Mouse (Mus musculus): ENCODE measurements around the gene Batf. TPM values are rescaled to one million over a fixed set of nuclear protein-coding genes. Genes with fewer than 3 reads are reported as not detected.

The Batf gene
- polyA plus RNA-seq, 1 experiment from 2014 or later, result 8.3 TPM

GRCm38 (mm10) chr12:85747343-85747742, 60.9 kb downstream of the Batf start:
- ATAC-seq (ENCODE audit: low read depth) (no peak), DNase-seq (ENCODE audit: low spot score) (no peak)
- H3K4me3 ChIP-seq (ENCODE audit: low read depth, low read length), result peak overlapping the region; percentile 53; the same call in 1 of the 2 replicates
- 0 out of 2 replicates have a peak, but pooled peaks cover 7% of the 10 kb centered on the region for H3K4me1 ChIP-seq (ENCODE audit: control insufficient read depth, insufficient read depth, low read length)
- H3K27ac ChIP-seq (replicated peaks; ENCODE audit: low read depth, low read length), result no peak overlapping the region
- H3K9me3 ChIP-seq (ENCODE audit: control insufficient read depth, low read length), result no peaks in the 10 kb centered on the region
- H3K36me3 ChIP-seq (ENCODE audit: control insufficient read depth, insufficient read depth, low read length), result no peaks in the 10 kb centered on the region
- H3K27me3 ChIP-seq (replicated peaks; ENCODE audit: control insufficient read depth, insufficient read depth, low read length), result no peaks in the 10 kb centered on the region
- WGBS, result 93% methylated on average over 10 of the region's 10 CpGs
- H3K9ac ChIP-seq (ENCODE audit: low read depth, low read length), result no peak overlapping the region
- H3K4me2 ChIP-seq (ENCODE audit: low read depth, low read length), result peak overlapping the region; percentile 99; the same call in 1 of the 2 replicates

GRCm38 (mm10) chr12:85749861-85750260, 63.4 kb downstream of the Batf start:
- Histone ChIP-seq H3K36me3 (ENCODE audit: control insufficient read depth, insufficient read depth, low read length) (no peaks in the 10 kb centered on the region), H3K4me3 (ENCODE audit: low read depth, low read length) (no peak overlapping the region), H3K27ac (replicated peaks; ENCODE audit: low read depth, low read length) (no peak overlapping the region), H3K4me2 (ENCODE audit: low read depth, low read length) (no peak overlapping the region), H3K9ac (ENCODE audit: low read depth, low read length) (no peak overlapping the region), H3K27me3 (replicated peaks; ENCODE audit: control insufficient read depth, insufficient read depth, low read length) (no peaks in the 10 kb centered on the region), H3K4me1 (ENCODE audit: control insufficient read depth, insufficient read depth, low read length) (0 out of 2 replicates have a peak, but pooled peaks cover 7% of the 10 kb centered on the region), H3K9me3 (ENCODE audit: control insufficient read depth, low read length) (no peaks in the 10 kb centered on the region)
- ATAC-seq (ENCODE audit: low read depth) (no peak), DNase-seq (ENCODE audit: low spot score) (no peak)
- 83% methylated on average over 9 of the region's 9 CpGs for WGBS

DNA sequence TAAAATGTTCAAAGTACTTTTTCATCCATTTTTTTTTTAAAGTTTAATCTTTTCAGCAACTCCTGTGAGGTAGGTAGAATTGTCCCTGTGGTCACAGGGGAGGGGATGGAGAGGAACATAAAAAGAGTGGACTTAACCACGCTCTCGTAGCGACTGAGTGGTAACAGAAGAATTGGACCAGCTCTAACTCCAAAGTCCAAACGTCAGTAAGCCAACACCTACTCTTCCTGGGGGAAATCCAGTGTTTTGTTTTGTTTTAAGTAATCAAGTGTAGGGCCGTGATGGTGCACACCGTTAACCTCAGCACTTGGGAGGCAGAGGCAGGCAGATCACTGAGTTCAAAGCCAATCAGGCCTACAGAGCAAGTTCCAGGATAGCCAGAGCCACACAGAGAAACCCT, 65.6 kb downstream of the Batf start:
- Histone ChIP-seq H3K4me1 (ENCODE audit: control insufficient read depth, insufficient read depth, low read length) (0 out of 2 replicates have a peak, but pooled peaks cover 2% of the 10 kb centered on the region), H3K4me3 (ENCODE audit: low read depth, low read length) (no peak overlapping the region), H3K36me3 (ENCODE audit: control insufficient read depth, insufficient read depth, low read length) (no peaks in the 10 kb centered on the region), H3K4me2 (ENCODE audit: low read depth, low read length) (no peak overlapping the region), H3K27ac (replicated peaks; ENCODE audit: low read depth, low read length) (no peak overlapping the region), H3K27me3 (replicated peaks; ENCODE audit: control insufficient read depth, insufficient read depth, low read length) (no peaks in the 10 kb centered on the region), H3K9me3 (ENCODE audit: control insufficient read depth, low read length) (no peaks in the 10 kb centered on the region), H3K9ac (ENCODE audit: low read depth, low read length) (no peak overlapping the region)
- ATAC-seq (ENCODE audit: low read depth) (no peak), DNase-seq (ENCODE audit: low spot score) (no peak)
- WGBS, result 81% methylated on average over 6 of the region's 6 CpGs

DNA sequence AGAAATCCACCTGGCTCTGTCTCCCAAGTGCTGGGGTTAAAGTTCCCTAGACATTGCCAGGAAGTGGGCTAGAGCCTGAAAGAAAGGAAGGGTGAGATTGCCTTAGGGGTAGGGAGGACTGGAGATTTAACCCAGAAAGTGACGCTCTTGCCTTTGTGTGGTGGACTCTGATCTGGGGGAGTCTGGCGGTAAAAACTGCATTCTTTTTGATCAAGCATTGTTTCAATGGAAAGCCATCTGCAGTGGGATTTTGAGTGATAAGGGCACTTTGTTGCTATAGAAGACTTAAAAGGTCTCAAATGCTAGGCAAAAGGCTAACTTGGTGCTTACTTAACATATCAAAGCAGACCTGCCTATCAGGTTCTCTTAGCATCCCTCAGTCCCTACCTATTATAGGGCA, 66.8 kb downstream of the Batf start:
- no peak for ATAC-seq (ENCODE audit: low read depth)
- 53% methylated on average over 2 of the region's 2 CpGs for WGBS

DNA sequence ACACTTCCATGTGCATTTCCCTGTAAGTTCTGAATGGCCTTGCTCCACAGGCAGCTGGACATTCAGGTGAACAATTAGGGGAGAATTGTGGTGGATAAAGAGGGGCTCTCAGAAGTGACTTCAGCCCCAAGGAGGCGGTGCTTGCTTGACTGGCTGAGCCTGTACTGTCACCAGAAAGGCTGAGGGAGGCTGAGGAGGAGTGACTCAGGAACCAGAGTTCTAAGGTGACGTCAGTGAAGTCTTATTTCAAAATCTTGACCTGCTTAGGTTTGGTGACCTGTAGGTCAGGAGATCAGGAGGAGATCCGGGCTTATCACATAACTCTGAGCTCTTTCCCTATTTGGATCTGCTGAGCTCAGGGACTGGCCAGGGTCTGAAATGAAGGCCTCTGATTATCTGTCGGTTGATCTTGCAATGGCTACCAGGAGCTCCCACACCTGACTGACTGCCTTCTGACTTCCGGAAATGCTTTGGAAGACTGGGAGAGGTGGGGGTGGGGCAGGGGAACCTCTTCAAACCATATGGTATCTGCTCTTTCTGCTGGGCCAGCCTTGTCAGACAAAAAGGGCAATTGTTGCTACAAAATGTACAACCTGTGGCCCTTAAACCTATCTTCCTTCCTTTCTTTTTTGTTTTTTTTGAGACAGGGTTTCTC, 68.3 kb downstream of the Batf start:
- Histone ChIP-seq H3K27me3 (replicated peaks; ENCODE audit: control insufficient read depth, insufficient read depth, low read length) (no peaks in the 10 kb centered on the region), H3K4me3 (ENCODE audit: low read depth, low read length) (no peak overlapping the region), H3K4me1 (ENCODE audit: control insufficient read depth, insufficient read depth, low read length) (no peaks in the 10 kb centered on the region), H3K27ac (replicated peaks; ENCODE audit: low read depth, low read length) (no peak overlapping the region), H3K36me3 (ENCODE audit: control insufficient read depth, insufficient read depth, low read length) (no peaks in the 10 kb centered on the region), H3K4me2 (ENCODE audit: low read depth, low read length) (no peak overlapping the region), H3K9me3 (ENCODE audit: control insufficient read depth, low read length) (no peaks in the 10 kb centered on the region), H3K9ac (ENCODE audit: low read depth, low read length) (no peak overlapping the region)
- DNase-seq (ENCODE audit: low spot score) (no peak), ATAC-seq (ENCODE audit: low read depth) (no peak)
- WGBS, result 54% methylated on average over 5 of the region's 5 CpGs

More for the DNA sequence above, 66.8 kb downstream of the Batf start:
- Histone ChIP-seq H3K4me2 (ENCODE audit: low read depth, low read length) (no peak overlapping the region), H3K9ac (ENCODE audit: low read depth, low read length) (no peak overlapping the region), H3K9me3 (ENCODE audit: control insufficient read depth, low read length) (no peaks in the 10 kb centered on the region), H3K4me1 (ENCODE audit: control insufficient read depth, insufficient read depth, low read length) (no peaks in the 10 kb centered on the region), H3K27me3 (replicated peaks; ENCODE audit: control insufficient read depth, insufficient read depth, low read length) (no peaks in the 10 kb centered on the region), H3K4me3 (ENCODE audit: low read depth, low read length) (no peak overlapping the region), H3K36me3 (ENCODE audit: control insufficient read depth, insufficient read depth, low read length) (no peaks in the 10 kb centered on the region), H3K27ac (replicated peaks; ENCODE audit: low read depth, low read length) (no peak overlapping the region)
- DNase-seq (ENCODE audit: low spot score), result no peak

DNA sequence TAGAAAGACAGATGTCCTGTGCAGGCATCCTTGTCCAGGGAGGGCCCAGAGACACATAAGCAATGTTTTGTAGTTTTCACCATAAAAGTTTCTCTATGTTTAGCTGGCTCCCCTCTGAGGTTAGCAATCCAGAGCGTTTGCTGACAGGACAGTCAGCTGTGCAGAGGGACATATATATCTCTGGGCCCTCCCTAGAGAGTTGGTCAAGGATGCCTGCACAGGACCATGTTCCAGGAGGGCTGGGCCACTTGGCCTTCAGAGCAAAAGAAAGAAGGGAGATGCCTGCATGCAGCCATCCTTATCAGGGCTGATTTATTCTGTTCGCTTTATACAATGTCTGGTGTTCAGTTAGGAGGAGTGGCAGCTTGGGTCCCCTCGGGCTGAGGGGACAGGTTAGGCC, 70.0 kb downstream of the Batf start:
- Histone ChIP-seq H3K4me3 (ENCODE audit: low read depth, low read length) (no peak overlapping the region), H3K9ac (ENCODE audit: low read depth, low read length) (no peak overlapping the region), H3K4me2 (ENCODE audit: low read depth, low read length) (no peak overlapping the region), H3K36me3 (ENCODE audit: control insufficient read depth, insufficient read depth, low read length) (no peaks in the 10 kb centered on the region), H3K27me3 (replicated peaks; ENCODE audit: control insufficient read depth, insufficient read depth, low read length) (no peaks in the 10 kb centered on the region), H3K9me3 (ENCODE audit: control insufficient read depth, low read length) (no peaks in the 10 kb centered on the region), H3K27ac (replicated peaks; ENCODE audit: low read depth, low read length) (no peak overlapping the region), H3K4me1 (ENCODE audit: control insufficient read depth, insufficient read depth, low read length) (no peaks in the 10 kb centered on the region)
- DNase-seq (ENCODE audit: low spot score) (peak; percentile 2), ATAC-seq (ENCODE audit: low read depth) (no peak)
- 84% methylated on average over 3 of the region's 3 CpGs for WGBS

GRCm38 (mm10) chr12:85757074-85757473, 70.6 kb downstream of the Batf start:
- Histone ChIP-seq H3K4me2 (ENCODE audit: low read depth, low read length) (no peak overlapping the region), H3K27ac (replicated peaks; ENCODE audit: low read depth, low read length) (no peak overlapping the region), H3K27me3 (replicated peaks; ENCODE audit: control insufficient read depth, insufficient read depth, low read length) (no peaks in the 10 kb centered on the region), H3K9ac (ENCODE audit: low read depth, low read length) (no peak overlapping the region), H3K4me1 (ENCODE audit: control insufficient read depth, insufficient read depth, low read length) (no peaks in the 10 kb centered on the region), H3K36me3 (ENCODE audit: control insufficient read depth, insufficient read depth, low read length) (no peaks in the 10 kb centered on the region), H3K9me3 (ENCODE audit: control insufficient read depth, low read length) (no peaks in the 10 kb centered on the region), H3K4me3 (ENCODE audit: low read depth, low read length) (no peak overlapping the region)
- 60% methylated on average over 3 of the region's 3 CpGs for WGBS
- DNase-seq (ENCODE audit: low spot score), result no peak
- no peak for ATAC-seq (ENCODE audit: low read depth)

Small RNA genes within 50 kb of the gene (microRNA-seq; reads per million reads assigned to microRNA genes)
- gene Gm47285 (ENCODE audit: borderline number of aligned reads), result not detected

Other genes starting within 250 kb of the Batf start
- 11.2 and 12.6 TPM in 2 replicates for gene Fos, start 212.8 kb upstream of the Batf start, polyA plus RNA-seq (2014; fragmentation: Nextera tagmentation; extraction: Ambion mirVana)
- 1.7 and 2.4 TPM in 2 replicates for gene Jdp2, start 87.6 kb upstream of the Batf start, polyA plus RNA-seq (2014; fragmentation: Nextera tagmentation; extraction: Ambion mirVana)
- gene Flvcr2, start 59.9 kb downstream of the Batf start, polyA plus RNA-seq (2014; fragmentation: Nextera tagmentation; extraction: Ambion mirVana), result 2.7 and 2.8 TPM in 2 replicates
- 97.5 and 106 TPM in 2 replicates for gene Erg28, start 137.9 kb downstream of the Batf start, polyA plus RNA-seq (2014; fragmentation: Nextera tagmentation; extraction: Ambion mirVana)
- gene Ttll5, start 138.0 kb downstream of the Batf start, polyA plus RNA-seq (2014; fragmentation: Nextera tagmentation; extraction: Ambion mirVana), result 12.4 and 14.8 TPM in 2 replicates

Data from embryonic facial prominence, embryonic 14.5 days (tissue).